Mouse (Mus musculus): ENCODE measurements around the gene Nfkbie.

Nfkbie gene

DNA sequence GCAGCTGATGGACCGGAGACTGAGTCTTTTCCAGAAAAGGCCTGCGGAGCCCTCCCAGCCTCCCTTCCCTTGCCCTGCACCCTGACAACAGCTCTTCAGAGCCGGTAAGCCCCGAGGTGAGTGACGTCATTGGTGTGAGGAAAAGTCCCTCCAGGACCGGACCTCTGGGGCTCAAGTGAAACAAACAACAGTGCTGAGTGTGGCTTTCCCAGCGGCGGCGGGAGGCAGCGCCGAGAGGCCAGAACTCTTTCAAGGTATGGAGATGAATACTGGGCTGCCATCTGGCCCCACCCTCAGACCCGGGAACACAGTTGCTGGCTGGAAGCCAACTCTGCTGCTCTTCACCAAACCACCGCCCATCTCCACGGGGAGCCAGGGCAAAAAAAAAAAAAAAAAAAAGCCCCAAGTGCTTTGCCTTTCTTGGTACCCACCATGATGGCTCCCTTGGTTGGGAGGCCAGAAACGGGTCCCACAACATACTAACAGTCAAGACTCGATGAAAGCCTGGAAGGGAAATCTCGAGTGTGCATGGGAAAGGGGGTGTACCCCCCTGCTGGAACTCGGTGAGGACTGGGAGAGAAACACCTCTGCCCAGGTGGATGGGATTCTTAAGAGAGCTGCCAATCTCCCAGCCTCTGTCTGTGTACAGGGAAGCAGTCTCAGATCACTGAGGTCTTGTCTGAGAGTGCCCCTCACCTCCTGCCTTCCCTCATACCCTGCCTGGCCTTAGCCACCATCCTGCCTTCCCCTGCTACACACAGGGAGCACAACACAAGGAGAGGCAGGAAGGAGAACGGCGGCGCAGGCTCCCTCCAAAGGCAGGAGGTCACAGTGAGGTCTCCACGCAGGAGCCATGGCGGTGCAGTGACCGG is 11.3 kb upstream of the Nfkbie start:
- DNase-seq, result no peak

GRCm38 (mm10) chr17:45544873-45545277 is 10.6 kb upstream of the Nfkbie start:
- DNase-seq, result no peak

DNA sequence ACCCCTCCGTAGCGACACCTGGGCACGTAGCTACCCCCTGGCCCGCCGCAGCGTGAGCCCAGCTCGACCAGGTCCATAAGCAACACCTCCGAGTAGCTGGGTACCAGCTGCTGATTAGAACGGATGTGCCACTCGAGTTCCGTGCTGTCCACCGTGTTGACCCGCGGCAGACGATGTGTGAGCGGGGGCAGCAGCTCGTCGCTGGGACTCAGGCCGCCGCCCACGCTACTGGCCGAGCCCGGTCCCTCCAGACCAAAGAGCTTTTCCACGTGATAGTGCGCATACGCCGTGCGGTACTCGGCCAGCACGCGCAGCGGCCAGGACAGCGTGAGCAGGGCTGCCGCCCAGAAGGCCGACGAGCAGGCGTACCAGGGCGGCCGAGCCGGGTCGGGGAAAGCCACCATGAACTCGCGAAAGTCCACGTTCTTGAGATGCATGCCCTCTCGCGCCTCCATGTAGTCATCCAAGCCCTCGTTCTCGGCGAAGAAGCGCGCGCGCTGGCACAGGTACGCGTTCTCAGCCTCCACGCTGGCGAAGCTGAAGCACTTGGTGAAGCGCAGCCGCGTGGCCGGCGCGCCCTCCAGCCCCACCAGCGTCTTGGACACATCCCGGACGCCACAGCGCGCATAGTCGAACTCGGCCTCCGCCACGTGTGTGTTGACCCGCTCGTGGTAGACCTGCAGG is 10.1 kb upstream of the Nfkbie start:
- no peak for DNase-seq

DNA sequence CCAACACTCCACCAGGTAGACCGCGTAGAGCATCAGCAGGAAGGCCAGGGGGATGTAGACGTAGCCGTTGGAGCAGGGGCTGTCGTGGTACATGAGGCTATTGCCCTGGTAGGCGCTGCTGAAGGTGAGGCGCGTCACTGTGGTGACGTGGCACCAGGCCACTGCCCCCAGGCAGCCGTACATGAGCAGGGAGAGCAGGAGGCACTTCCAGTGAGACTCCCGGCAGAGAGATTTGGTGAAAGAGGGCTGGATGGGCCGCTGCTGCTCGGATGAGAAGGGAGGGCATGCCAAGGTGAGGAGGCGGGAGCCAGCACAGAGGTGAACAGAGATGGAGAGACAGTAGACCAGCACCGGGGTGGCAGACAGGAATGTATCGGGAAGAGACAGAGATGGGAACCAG is 8.6 kb upstream of the Nfkbie start:
- DNase-seq, result no peak

GRCm38 (mm10) chr17:45547461-45548190 is 7.9 kb upstream of the Nfkbie start:
- no peak for DNase-seq

- DNase-seq, result no peak
Measured at GRCm38 (mm10) chr17:45548541-45549512, 6.7 kb upstream of the Nfkbie start.

- DNase-seq, result no peak
Measured at GRCm38 (mm10) chr17:45549617-45550181, 5.8 kb upstream of the Nfkbie start, which contains the start of gene Tmem151b. Gene Tmem151b, minus strand, starts transcription at chr17:45549677.

GRCm38 (mm10) chr17:45550253-45550652 is 5.2 kb upstream of the Nfkbie start:
- DNase-seq, result no peak

- no peak for DNase-seq
Measured at GRCm38 (mm10) chr17:45551249-45551796, 4.2 kb upstream of the Nfkbie start.

DNA sequence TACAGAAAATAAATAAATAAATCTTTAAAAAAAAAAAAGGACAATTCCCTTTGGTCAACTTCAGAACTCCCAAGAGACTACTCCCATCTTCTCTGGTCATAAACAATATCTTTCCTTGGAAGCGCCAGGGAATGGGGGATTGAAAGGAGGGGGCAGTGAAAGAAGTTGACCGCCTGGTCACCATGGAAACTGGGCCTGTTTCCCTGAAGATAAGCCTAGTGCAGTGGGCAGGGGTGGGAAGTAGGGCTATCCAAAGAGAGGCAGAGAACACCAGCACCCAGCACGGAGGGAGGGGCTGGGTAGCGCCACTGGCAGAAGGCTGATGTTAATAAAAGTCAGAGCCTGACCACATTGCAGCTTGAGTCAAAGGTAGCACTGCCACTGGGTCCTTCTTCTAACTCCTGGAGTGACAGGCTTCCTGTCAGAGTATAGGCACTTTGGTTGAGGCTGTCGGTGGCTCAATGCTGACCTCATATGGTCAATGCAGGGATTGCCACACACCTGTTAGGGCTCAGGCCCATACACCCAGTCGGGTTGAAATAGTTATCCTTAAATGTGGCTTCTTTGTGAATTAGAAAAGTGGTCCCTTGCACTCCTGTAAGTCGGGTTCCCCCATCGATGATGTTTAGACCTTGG is 3.6 kb upstream of the Nfkbie start:
- peak; percentile 87 for DNase-seq

DNA sequence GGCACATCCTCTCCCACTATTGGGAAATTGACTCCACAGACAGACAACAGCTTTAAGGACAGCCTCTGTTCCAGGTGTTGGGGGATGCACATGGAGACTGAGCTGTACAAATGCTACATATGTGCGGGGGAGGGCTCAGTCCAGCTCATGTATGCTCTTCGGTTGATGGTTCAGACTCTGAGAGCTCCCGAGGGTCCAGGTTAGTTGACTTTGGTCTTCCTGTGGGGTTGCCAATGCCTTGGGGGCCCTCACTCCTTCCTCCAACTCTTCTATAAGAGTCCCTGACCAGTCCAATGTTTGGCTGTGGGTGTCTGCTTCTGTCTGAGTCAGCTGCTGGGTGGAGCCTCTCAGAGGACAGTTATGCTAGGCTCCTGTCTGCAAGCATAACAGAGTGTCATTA is 2.4 kb upstream of the Nfkbie start:
- no peak for DNase-seq

GRCm38 (mm10) chr17:45554420-45554819 is 1.1 kb upstream of the Nfkbie start:
- no peak for DNase-seq

DNA sequence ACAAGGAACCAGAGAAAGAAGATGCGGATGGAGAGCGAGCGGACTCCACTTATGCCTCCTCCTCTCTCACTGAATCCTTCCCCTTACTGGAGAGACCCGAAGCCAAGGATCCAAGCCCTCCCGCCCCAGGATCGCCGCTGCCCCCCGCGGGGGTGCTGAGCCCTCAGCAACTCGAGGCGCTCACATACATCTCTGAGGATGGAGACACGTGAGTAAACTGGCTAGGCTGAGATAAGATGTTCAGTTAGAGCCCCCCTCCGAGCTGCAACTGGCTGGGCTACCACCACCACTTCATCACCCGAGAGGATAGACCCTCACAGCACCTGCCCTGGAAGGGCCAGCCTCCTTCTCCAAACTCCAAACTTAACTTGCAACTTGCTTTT is 595 bp downstream of the Nfkbie start:
- no peak for DNase-seq

- DNase-seq, result no peak
Measured at GRCm38 (mm10) chr17:45556514-45557245, 1.2 kb downstream of the Nfkbie start.

DNA sequence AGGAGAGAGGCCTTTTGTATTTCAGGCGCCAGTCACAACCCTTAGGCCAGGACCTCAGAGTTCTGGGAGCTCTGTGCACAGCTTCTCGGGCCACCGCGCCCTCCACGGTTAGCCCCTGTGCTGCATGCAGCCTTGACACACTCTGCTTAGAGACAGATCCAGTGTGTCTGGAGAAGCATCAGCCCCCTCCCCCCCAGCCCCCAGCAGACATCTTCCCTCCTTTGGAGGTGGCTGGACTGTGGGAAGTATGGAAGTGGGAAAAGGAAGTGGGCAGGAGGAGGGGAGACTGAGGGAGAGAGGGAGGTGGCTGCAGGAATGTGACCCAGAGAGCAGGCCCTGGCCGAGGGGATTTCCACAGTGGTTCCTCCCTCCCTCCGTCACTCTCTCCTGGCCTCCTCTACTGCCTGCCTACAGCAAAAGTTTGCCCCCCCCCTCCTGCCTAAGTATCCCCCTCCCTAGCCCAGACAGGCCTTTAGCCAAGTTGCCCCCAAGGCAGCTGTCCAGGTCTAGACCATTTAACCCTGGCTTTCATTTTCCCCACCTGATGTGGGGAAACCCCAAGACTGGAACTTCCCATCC is 1.8 kb downstream of the Nfkbie start:
- DNase-seq, result no peak

DNA sequence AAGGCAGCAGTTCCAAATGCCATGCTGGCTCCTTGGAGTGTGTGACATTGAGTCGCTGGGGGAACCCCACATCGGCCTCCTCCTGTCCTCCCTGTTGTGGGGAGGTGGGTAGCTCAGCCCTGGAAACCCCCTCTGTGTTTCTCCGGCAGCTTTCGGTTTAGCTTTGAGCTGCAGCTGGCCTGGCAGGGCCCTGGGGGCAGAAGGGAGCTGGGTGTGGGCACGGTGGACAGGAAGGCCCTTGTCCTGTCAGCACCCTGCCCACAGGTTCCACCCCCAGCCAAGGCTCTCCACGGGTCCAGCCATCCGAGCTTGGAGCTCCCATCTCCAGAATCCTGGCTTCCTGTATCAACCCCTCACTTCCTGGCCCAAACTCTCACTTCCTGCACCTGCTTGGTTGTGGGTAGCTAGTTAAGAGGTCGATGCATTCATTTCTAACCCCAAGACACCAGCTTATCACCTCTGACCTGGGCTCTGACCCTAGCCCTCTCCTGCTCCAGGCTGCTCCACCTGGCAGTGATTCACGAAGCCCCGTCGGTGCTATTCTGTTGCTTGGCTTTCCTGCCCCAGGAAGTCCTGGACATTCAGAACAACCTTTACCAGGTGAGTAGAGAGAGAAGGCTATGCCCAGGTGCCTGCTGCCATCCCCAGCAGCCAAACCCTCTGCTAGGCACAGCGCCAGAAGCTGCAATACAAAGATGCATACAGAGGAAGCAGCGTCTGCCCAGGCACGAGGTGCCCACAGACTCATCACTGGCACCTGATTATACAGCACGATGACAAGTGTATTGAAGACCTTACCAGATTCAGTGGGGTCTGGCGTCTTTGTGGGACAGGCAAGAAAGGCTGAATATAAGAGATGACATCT is 2.7 kb downstream of the Nfkbie start:
- no peak for DNase-seq

- DNase-seq, result no peak
Measured at GRCm38 (mm10) chr17:45559732-45560525, 4.4 kb downstream of the Nfkbie start.

DNA sequence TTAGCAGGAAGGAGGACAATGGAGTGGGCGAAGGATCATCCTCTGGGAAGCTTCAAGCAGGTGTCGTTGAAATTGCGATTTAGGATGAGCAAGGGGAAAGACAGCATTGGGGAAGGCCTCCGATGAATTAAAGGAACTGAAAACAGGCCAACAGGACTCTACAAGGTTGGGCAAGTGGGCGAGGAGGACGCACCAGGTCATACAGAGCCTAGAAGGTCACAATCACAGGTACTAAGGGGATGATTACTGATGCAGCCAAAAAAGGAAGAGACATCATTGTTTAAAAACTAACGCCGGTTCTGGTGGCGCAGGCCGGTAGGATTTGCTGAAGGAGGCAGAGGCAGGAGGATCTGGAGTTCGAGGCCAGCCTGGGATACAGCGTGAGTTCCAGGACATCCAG is 7.7 kb downstream of the Nfkbie start:
- no peak for DNase-seq
